Mouse (Mus musculus): ENCODE results near the gene Adamts14. TPM values are rescaled to one million over a fixed set of nuclear protein-coding genes. Genes with fewer than 3 reads are reported as not detected.

Adamts14 gene
- polyA plus RNA-seq, 1 experiment from 2014 or later, result 0.64 TPM

- 0 out of 2 replicates have a peak overlapping the region, but pooled peaks have one; percentile 6 for H3K27ac ChIP-seq (ENCODE audit: low read depth, low read length)
- WGBS (ENCODE audit: insufficient replicate concordance), result 29% methylated on average over 8 of the region's 8 CpGs
Observed at GRCm38 (mm10) chr10:61272089-61272626, 1.1 kb downstream of the Adamts14 start.

DNA sequence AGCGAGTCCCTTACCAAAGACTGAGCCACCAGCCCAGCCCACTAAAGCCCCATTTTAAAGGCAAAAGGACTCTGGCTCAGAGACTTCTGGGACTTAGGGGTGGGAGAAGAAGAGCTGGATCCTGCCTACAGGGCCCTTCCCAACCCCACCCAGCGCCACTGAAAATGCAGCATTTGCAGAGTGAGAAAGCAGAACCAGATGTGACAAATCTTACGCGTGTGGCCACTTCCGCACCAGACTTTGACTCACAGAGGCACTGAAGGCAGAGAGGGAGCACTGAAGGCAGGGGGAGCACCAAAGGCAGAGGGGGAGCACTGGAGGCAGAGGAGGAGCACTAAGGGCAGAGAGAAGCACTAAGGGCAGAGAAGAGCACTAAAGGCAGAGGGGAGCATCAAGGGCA lies 5.9 kb downstream of the Adamts14 start:
- Histone ChIP-seq H3K4me3 (ENCODE audit: low read depth, low read length) (no peak overlapping the region), H3K27me3 (ENCODE audit: control insufficient read depth, insufficient read depth, low read length) (peaks cover 2% of the 10 kb centered on the region), H3K4me2 (no peak overlapping the region), H3K27ac (ENCODE audit: low read depth, low read length) (no peak overlapping the region), H3K9me3 (replicated peaks; ENCODE audit: control insufficient read depth, low read length) (peaks cover 2% of the 10 kb centered on the region; the same call in 1 of the 2 replicates), H3K9ac (ENCODE audit: low read depth, low read length) (no peak overlapping the region), H3K36me3 (ENCODE audit: control insufficient read depth, insufficient read depth, low read length) (no peaks in the 10 kb centered on the region), H3K4me1 (ENCODE audit: control insufficient read depth, insufficient read depth, low read length) (peaks cover 8% of the 10 kb centered on the region)
- WGBS (ENCODE audit: insufficient replicate concordance), result 86% methylated on average over 5 of the region's 5 CpGs
- no peak for ATAC-seq (replicated peaks; ENCODE audit: insufficient number of reproducible peaks, low FRiP score, low TSS enrichment)

More at GRCm38 (mm10) chr10:61272089-61272626, 1.1 kb downstream of the Adamts14 start:
- H3K4me3 ChIP-seq (ENCODE audit: low read depth, low read length), result 0 out of 2 replicates have a peak overlapping the region, but pooled peaks have one; percentile 57
- no peaks in the 10 kb centered on the region for H3K36me3 ChIP-seq (ENCODE audit: control insufficient read depth, insufficient read depth, low read length)
- no peak for ATAC-seq (replicated peaks; ENCODE audit: insufficient number of reproducible peaks, low FRiP score, low TSS enrichment)
- no peaks in the 10 kb centered on the region for H3K9me3 ChIP-seq (replicated peaks; ENCODE audit: control insufficient read depth, low read length)
- H3K27me3 ChIP-seq (ENCODE audit: control insufficient read depth, insufficient read depth, low read length), result peaks cover 11% of the 10 kb centered on the region
- no peak overlapping the region for H3K9ac ChIP-seq (ENCODE audit: low read depth, low read length)
- H3K4me1 ChIP-seq (ENCODE audit: control insufficient read depth, insufficient read depth, low read length), result peaks cover 18% of the 10 kb centered on the region
- H3K4me2 ChIP-seq, result peak overlapping the region; percentile 95

GRCm38 (mm10) chr10:61263606-61264005 lies 9.6 kb downstream of the Adamts14 start:
- Histone ChIP-seq H3K36me3 (ENCODE audit: control insufficient read depth, insufficient read depth, low read length) (no peaks in the 10 kb centered on the region), H3K4me2 (no peak overlapping the region), H3K4me1 (ENCODE audit: control insufficient read depth, insufficient read depth, low read length) (no peaks in the 10 kb centered on the region), H3K4me3 (ENCODE audit: low read depth, low read length) (no peak overlapping the region), H3K27ac (ENCODE audit: low read depth, low read length) (no peak overlapping the region), H3K27me3 (ENCODE audit: control insufficient read depth, insufficient read depth, low read length) (no peaks in the 10 kb centered on the region; the same call in 1 of the 2 replicates), H3K9ac (ENCODE audit: low read depth, low read length) (no peak overlapping the region), H3K9me3 (replicated peaks; ENCODE audit: control insufficient read depth, low read length) (peaks cover 2% of the 10 kb centered on the region; the same call in 1 of the 2 replicates)
- no peak for ATAC-seq (replicated peaks; ENCODE audit: insufficient number of reproducible peaks, low FRiP score, low TSS enrichment)
- 80% methylated on average over 8 of the region's 8 CpGs for WGBS (ENCODE audit: insufficient replicate concordance)

GRCm38 (mm10) chr10:61261229-61262156 lies 11.7 kb downstream of the Adamts14 start:
- ATAC-seq (replicated peaks; ENCODE audit: insufficient number of reproducible peaks, low FRiP score, low TSS enrichment), result no peak

GRCm38 (mm10) chr10:61258131-61258530 lies 15.1 kb downstream of the Adamts14 start:
- no peaks in the 10 kb centered on the region; the same call in 1 of the 2 replicates for H3K9me3 ChIP-seq (replicated peaks; ENCODE audit: control insufficient read depth, low read length)
- ATAC-seq (replicated peaks; ENCODE audit: insufficient number of reproducible peaks, low FRiP score, low TSS enrichment), result no peak
- H3K4me1 ChIP-seq (ENCODE audit: control insufficient read depth, insufficient read depth, low read length), result no peaks in the 10 kb centered on the region
- whole genome bisulfite sequencing (ENCODE audit: insufficient replicate concordance), result 74% methylated on average over 1 of the region's 1 CpGs
- H3K4me2 ChIP-seq, result no peak overlapping the region
- no peaks in the 10 kb centered on the region for H3K27me3 ChIP-seq (ENCODE audit: control insufficient read depth, insufficient read depth, low read length)
- H3K36me3 ChIP-seq (ENCODE audit: control insufficient read depth, insufficient read depth, low read length), result 0 out of 2 replicates have a peak, but pooled peaks cover 2% of the 10 kb centered on the region
- H3K27ac ChIP-seq (ENCODE audit: low read depth, low read length), result no peak overlapping the region
- H3K9ac ChIP-seq (ENCODE audit: low read depth, low read length), result no peak overlapping the region
- no peak overlapping the region for H3K4me3 ChIP-seq (ENCODE audit: low read depth, low read length)

More at GRCm38 (mm10) chr10:61261229-61262156, 11.7 kb downstream of the Adamts14 start:
- H3K9me3 ChIP-seq (replicated peaks; ENCODE audit: control insufficient read depth, low read length), result peaks cover 2% of the 10 kb centered on the region; the same call in 1 of the 2 replicates
- WGBS (ENCODE audit: insufficient replicate concordance), result 54% methylated on average over 13 of the region's 13 CpGs
- H3K4me1 ChIP-seq (ENCODE audit: control insufficient read depth, insufficient read depth, low read length), result no peaks in the 10 kb centered on the region
- no peak overlapping the region for H3K27ac ChIP-seq (ENCODE audit: low read depth, low read length)
- H3K4me3 ChIP-seq (ENCODE audit: low read depth, low read length), result no peak overlapping the region
- H3K4me2 ChIP-seq, result no peak overlapping the region
- no peak overlapping the region for H3K9ac ChIP-seq (ENCODE audit: low read depth, low read length)
- no peaks in the 10 kb centered on the region for H3K36me3 ChIP-seq (ENCODE audit: control insufficient read depth, insufficient read depth, low read length)
- H3K27me3 ChIP-seq (ENCODE audit: control insufficient read depth, insufficient read depth, low read length), result no peaks in the 10 kb centered on the region; the same call in 1 of the 2 replicates

DNA sequence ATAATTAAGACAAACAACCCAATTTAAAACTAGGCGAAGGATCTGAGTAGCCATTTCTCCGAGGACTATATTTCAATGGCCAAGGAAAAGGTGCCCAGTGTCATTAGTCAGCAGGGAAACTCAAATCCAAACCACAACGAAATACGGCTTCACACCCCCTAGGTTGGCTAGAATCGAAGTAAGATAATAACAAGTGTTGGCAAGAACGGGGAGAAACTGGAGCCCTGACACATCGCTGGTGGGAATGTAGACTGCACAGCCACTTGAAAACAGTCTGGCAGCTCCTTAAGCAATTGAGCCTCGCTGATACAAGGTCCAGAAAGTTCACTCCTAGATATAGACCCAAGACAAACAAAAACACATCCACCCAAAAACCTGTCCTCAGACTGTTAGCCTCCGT lies 16.6 kb downstream of the Adamts14 start:
- Histone ChIP-seq H3K9ac (ENCODE audit: low read depth, low read length) (no peak overlapping the region), H3K9me3 (replicated peaks; ENCODE audit: control insufficient read depth, low read length) (no peaks in the 10 kb centered on the region; the same call in 1 of the 2 replicates), H3K27ac (ENCODE audit: low read depth, low read length) (no peak overlapping the region), H3K36me3 (ENCODE audit: control insufficient read depth, insufficient read depth, low read length) (0 out of 2 replicates have a peak, but pooled peaks cover 2% of the 10 kb centered on the region), H3K27me3 (ENCODE audit: control insufficient read depth, insufficient read depth, low read length) (no peaks in the 10 kb centered on the region), H3K4me3 (ENCODE audit: low read depth, low read length) (no peak overlapping the region), H3K4me2 (no peak overlapping the region), H3K4me1 (ENCODE audit: control insufficient read depth, insufficient read depth, low read length) (no peaks in the 10 kb centered on the region)
- ATAC-seq (replicated peaks; ENCODE audit: insufficient number of reproducible peaks, low FRiP score, low TSS enrichment), result no peak
- WGBS (ENCODE audit: insufficient replicate concordance), result 83% methylated on average over 9 of the region's 9 CpGs

DNA sequence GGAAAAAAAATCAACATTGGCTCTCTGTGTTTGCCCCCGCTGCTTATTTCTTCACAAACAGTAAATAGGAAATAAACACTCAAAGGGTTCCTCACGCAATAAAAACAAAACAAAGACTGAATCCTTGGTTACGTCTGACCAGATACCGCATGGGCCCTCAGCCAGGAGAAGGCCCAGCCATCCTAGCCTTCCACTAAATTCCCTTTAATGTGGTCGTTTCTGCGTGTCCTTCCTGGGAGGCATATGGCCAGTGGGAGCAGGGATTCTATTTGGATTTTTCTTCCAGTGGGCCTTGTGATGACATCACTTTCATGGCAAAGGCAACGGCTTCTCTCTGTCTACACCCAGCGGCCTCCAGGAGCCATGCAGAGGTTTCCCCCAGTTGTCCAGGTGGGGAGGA lies 18.0 kb downstream of the Adamts14 start:
- H3K4me3 ChIP-seq (ENCODE audit: low read depth, low read length), result no peak overlapping the region
- H3K9ac ChIP-seq (ENCODE audit: low read depth, low read length), result no peak overlapping the region
- no peaks in the 10 kb centered on the region for H3K4me1 ChIP-seq (ENCODE audit: control insufficient read depth, insufficient read depth, low read length)
- H3K27ac ChIP-seq (ENCODE audit: low read depth, low read length), result no peak overlapping the region
- 82% methylated on average over 8 of the region's 8 CpGs for WGBS (ENCODE audit: insufficient replicate concordance)
- H3K36me3 ChIP-seq (ENCODE audit: control insufficient read depth, insufficient read depth, low read length), result 0 out of 2 replicates have a peak, but pooled peaks cover 2% of the 10 kb centered on the region
- no peak for ATAC-seq (replicated peaks; ENCODE audit: insufficient number of reproducible peaks, low FRiP score, low TSS enrichment)
- no peak overlapping the region for H3K4me2 ChIP-seq
- no peaks in the 10 kb centered on the region for H3K27me3 ChIP-seq (ENCODE audit: control insufficient read depth, insufficient read depth, low read length)
- H3K9me3 ChIP-seq (replicated peaks; ENCODE audit: control insufficient read depth, low read length), result no peaks in the 10 kb centered on the region; the same call in 1 of the 2 replicates

DNA sequence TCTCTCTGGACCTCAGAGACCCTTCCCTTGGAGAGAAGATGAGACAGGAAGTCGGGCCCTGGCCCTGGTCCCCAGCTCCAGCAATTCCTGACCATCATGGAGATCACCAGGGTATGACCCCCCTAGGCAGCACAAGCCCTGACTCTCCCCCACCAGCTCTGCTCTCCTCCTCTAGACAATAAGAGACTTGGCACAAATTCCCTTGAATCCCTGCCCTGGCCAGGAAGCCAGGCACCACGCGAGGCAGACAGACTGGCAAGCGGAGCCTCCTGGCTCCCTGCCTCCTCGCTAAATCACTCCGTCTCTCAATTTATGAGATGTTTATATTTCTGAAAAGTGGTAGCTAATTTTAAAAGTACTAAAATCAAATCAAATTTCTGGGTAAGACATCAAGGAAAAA lies 18.5 kb downstream of the Adamts14 start:
- Histone ChIP-seq H3K4me1 (ENCODE audit: control insufficient read depth, insufficient read depth, low read length) (no peaks in the 10 kb centered on the region), H3K4me2 (no peak overlapping the region), H3K9ac (ENCODE audit: low read depth, low read length) (no peak overlapping the region), H3K27me3 (ENCODE audit: control insufficient read depth, insufficient read depth, low read length) (no peaks in the 10 kb centered on the region), H3K27ac (ENCODE audit: low read depth, low read length) (no peak overlapping the region), H3K4me3 (ENCODE audit: low read depth, low read length) (no peak overlapping the region), H3K36me3 (ENCODE audit: control insufficient read depth, insufficient read depth, low read length) (0 out of 2 replicates have a peak, but pooled peaks cover 2% of the 10 kb centered on the region), H3K9me3 (replicated peaks; ENCODE audit: control insufficient read depth, low read length) (no peaks in the 10 kb centered on the region; the same call in 1 of the 2 replicates)
- no peak for ATAC-seq (replicated peaks; ENCODE audit: insufficient number of reproducible peaks, low FRiP score, low TSS enrichment)
- 85% methylated on average over 6 of the region's 6 CpGs for WGBS (ENCODE audit: insufficient replicate concordance)
